Mouse (Mus musculus) ZHBTc4 (cell line): ENCODE results near the gene Mrps14.
A peak's percentile ranks its signal among the peaks of the same experiment; 100 is the strongest.

Source experiments
- DNase-seq: peaks from one replicate; pipeline ENCODE4 v3.0.0-alpha.2; 2011; ENCODE audit warnings: low read depth, low spot score

Mrps14 gene

DNA sequence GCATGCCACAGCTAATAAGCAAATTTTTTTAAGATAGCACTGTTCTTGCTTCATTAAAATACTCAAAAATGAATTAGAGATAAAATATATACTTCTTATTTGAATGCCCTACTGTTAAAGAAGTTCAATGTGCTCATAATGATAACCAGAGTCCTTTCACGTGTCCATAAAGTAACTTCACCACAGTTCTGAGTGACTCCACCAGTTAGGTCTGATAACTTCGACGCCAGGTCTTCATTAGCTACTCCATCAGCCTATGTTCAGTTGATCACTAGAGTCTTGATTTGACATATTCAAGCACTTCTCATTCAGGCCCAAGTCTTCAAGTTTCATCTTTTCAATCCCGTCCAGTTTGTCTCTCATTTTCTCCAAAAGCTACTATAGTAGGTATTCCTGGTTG is 32.2 kb downstream of the Mrps14 start:
- DNase-seq, result no peak

DNA sequence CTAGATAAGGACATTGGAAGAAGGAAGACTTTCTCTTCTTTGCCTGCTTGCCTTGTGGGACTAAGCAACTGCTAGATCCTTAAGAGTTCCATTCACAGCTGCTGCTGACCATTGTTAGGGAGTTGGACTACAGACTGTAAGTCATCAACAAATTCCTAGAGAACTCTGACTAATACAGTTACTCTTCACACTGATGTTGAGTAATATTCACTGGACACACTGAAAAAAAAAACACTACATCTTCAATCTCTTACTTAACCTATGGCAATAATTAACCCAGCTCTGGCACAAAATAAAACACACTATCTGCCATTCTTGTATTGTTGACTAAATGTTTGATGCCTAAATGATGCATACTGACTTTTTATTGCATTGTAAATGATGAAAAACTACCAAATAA is 32.8 kb downstream of the Mrps14 start:
- DNase-seq, result no peak

DNA sequence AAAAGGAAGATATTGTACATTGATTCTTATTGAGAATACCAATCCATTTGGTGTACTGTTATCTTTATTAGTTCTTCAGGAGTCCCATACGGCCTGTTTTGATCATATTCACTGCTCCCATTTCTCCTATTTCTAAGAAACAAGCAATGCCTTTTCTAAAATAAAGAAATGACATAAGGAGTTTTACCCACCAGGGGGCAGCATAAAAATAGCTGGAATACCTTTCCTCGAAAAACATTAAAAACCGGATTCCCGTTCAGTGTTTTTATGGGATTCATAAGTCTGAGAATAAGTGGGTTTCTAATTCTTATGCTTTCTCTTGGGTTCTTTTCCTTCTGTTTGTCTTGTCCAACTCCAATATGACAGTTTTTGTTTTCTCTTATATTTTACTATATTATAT is 36.0 kb downstream of the Mrps14 start:
- peak; percentile 55 for DNase-seq

DNA sequence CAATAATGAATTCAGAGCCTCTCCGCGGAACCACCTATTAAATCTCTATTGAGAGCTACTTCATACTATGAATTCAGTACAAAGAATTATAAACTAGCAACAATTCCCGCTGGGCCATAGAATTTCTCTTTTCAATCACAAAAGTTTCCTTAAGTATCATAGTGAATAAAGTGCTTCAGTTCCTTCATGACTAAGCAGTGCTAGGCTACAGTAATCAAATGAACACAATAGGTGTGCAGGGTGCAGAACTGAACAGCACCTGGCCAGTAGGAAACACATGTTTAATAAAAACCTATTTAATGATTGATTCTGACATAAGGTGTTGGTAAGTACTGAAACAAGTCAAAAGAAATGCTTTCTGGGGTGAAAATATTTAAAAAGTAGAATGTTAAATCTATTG is 37.1 kb downstream of the Mrps14 start:
- DNase-seq, result no peak

DNA sequence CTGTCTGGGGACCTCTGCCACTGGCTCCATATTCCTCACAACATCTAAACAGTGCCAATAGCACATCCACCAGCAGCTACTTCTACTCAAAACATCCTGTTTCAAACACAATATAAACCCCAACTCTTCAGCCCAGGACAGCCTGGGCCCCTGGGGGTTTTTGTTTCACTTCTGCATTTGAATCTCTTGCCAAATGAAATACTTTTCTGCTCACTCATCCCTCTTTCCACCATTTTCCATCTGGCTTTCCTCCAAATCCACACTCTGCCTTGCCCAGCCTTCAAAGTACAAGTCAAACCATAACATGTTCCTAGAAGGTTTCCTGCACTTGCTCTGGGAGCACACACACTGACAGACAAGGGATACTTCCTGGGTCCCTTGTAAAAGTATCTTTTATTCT is 38.9 kb downstream of the Mrps14 start:
- DNase-seq, result no peak

DNA sequence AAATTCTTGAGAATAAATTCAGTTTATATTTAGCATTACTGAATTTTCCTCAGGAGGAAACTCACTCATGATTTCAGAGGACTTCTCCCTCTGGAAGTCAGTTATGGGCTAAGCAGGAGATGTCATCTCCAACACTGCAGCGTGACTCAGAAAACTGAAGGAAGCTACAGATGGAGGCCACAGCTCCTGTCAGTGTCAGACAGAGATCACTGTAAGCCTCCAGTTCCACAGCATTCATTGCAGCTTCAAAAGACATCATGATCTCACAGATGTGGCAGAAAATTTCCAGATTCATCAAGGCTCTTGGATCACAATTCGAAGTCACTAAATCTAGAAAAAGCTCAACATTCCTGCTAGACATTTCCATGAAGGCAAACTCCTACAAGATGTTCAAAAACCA is 43.0 kb downstream of the Mrps14 start:
- no peak for DNase-seq

DNA sequence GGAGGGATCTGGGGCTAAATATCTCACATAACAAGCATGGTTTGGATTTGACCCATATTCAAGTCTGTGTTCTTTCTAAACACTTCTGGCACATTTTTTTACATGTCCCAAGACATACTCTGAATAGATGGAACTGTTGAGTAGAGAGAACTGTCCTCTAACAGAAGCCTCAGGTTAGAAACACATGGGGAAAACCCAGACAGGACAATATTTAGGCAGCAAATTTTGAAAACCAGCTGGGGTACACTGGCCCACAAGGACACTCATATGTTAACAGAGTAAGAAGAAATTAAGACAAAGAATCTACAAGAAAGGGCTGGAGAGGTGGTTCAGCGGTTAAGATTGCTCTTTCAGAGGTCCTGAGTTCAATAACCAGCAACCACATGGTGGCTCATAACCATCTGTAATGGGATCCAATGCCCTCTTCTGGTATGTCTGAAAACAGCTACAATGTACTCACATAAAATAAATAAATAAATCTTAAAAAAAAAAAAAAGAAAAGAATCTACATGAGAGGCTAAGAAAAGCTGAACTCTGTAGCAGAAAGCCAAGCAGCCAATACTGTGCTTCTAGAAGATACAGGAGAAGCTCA is 43.9 kb downstream of the Mrps14 start:
- DNase-seq, result no peak

DNA sequence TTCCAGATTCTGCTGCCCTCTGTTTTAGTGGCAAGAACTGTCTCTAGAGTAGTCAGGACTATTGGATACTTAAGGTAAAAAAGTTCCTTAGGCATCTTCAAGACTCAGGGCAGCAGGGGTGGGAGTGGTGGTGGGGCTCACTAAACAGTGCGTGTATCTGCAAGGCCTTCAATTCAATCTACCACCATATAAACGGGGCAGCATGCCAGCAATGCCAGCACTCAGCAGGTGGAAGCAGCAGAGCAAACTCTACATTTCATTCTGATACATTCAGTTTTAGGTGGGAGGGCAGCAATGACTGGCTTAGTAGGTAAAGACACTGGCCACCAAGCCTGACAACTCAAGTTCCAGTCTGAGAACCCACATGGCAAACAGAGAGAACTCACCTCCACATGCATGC is 45.1 kb downstream of the Mrps14 start:
- no peak for DNase-seq

DNA sequence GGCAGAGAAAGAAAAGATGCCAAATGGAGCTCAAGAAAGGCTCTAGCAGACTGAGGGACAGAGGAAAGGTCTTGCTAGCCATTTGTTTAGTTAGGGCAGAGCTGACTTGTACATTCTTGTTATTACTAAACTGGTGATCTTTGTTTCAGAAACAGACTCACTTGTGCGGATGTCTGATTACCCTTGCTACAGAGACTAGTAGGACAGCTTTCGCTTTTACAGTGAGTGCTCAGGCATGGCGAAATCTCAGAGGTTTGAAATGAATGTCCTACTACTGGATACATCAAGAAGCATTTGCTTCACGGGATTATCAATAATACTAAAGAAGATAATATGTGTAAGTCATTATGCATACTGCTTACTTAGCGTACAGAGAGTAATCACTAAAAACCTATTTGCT is 49.7 kb downstream of the Mrps14 start:
- no peak for DNase-seq

DNA sequence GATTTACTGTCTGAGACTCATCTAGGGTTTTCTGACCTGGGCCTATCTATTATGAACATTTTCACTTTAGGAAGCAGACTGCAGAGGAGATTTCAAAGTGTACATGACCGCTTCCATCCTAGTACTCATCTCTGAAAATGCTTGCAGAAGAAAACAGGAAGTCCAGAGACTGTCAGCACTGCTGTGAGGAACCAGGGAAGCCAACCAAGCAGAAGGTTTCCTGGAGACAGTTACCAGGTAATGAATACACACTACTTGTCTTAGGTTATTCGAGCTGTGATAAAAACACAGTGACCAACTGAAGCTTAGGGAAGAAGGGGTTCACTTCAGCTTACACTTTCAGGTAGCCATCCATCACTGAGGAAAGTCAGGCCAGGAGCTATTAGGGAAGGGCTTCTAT is 50.9 kb downstream of the Mrps14 start:
- DNase-seq, result no peak

DNA sequence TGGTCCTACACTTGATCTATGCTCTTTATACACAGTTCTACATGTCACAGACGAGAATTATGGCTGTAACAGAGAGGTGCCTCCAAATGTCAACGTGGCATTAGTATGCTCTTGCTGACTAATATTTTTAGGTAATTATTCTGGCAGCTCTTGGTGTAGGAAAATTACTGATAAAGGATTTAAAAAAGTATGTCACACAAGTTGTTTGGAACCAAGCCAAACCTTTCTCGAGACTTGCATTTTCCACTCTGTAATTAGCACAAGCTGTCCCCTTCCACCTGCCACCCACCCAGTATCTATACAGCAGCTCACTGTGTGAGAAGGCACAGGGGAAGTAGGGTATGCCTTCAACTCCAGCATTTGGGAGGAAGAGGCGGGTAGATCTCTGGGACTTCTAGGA is 51.8 kb downstream of the Mrps14 start:
- DNase-seq, result no peak

DNA sequence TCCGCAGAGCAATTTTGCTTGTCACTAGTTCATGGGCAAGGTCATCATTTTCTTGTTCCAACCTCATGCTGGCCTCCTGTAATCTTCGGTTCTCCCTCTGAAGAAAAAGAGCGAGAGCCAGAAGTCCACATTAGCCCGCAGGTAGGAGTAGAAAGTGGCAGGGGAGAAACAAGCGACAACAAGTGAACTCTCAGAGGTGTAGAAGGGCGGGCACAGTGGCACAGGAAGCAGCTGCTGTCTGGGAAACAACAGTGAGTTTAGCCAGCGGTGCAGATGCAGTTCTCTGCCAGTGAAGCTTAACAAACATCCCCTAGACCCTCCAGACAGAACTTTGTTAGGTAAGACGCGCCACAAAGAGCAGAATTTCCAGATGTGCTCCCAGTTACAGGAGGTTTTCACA is 52.5 kb downstream of the Mrps14 start:
- no peak for DNase-seq

DNA sequence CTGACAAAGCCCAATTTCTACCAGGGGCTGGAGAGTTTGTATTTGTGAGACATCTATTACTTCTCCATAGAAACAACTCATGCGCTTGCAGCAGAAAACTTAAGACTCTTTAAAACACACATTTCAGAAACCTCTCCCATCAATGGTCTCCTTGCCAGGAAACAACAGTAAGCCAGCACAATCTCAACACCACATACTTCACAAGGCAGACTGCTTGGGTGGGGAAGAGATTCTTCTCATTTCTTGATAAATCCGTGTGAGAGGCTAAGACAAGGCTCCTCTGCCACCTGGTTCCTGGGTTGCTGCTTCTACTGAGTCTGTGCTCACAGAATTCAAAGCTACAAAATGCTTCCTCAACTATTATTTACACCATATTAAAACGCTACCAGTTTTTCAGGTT is 54.8 kb downstream of the Mrps14 start:
- DNase-seq, result no peak

DNA sequence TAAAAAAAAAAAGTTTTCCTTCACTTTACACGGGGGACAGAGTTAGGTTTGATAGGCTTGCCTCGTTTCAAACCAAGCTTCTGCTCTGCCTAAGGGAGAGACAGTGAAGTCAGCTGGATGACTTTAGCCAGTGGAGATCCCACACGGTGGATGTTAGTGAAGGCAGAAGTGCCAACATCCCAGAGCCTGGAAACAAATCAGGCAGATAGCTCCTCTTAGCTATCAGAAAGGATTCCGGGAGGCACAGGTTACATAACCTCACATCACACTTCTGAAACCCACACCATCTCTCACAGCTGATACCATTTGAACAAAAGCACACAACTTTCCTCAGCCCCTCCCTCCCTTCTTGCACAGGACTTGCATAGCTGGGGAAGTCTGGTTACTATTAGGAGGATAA is 55.8 kb downstream of the Mrps14 start:
- no peak for DNase-seq

DNA sequence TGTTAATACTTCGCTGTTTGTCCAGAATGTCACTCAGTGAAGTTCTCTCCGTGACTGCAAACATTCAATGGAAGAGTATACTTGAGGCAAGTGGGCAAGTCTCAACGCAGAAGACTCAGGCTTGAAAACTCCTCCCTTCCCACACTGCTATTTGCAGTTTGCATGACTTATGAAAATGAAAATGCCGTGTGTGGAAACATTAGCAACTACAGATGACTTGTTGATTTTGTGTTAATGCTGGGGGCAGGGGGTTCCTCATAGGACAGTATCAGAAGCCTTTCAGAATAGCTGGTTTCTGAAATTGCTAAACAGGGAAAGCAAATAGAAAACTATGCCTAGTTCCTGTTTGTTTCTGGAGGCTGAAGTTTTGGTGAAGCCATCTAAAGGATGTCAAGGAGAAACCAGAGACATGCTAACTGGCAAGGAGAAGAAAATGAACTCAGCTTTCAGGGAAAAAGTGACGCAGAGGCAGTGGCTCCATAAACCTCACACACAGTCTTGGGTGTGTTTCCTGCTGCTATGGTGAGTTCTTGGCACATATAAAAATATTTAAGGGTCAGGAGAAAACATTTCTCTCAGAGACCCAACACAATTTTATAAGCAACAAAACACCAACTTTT is 56.5 kb downstream of the Mrps14 start:
- no peak for DNase-seq
